Comparison of ENCODE assay signal across 23 mouse cellular contexts in genomic region chr9:41457003-41457402, GRCm38 (mm10).
A peak's percentile ranks its signal among the peaks of the same experiment; 100 is the strongest.
DNase-seq lines count a peak whose midpoint lies in the region; ATAC-seq and TF ChIP-seq lines count a peak whose summit lies in the region.
"Had no signal": no experiment of that assay in that cellular context is flagged by ENCODE, and none has a peak within 500 bp of the region (broad histone marks: within the 10 kb centered on the region; RNA-seq: fewer than 3 reads in every experiment).

No protein-coding gene starts in this region.

- H3K27me3 ChIP-seq in forebrain, embryonic 15.5 days = no peaks in the 10 kb centered on the region
- H3K27me3 ChIP-seq in forebrain, embryonic 10.5 days (ENCODE audit: poor library complexity, severe bottlenecking) = no peaks in the 10 kb centered on the region
- H3K27me3 ChIP-seq in hindbrain, embryonic 15.5 days = no peaks in the 10 kb centered on the region
- no peaks in the 10 kb centered on the region for H3K27me3 ChIP-seq in hindbrain, embryonic 12.5 days
- H3K27me3 ChIP-seq in midbrain, embryonic 13.5 days = no peaks in the 10 kb centered on the region
- H3K27me3 ChIP-seq in midbrain, embryonic 16.5 days (ENCODE audit: control insufficient read depth, insufficient read depth, low read depth, low read length) = no peaks in the 10 kb centered on the region
- no peaks in the 10 kb centered on the region for H3K27me3 ChIP-seq in midbrain, postnatal 0 days (ENCODE audit: insufficient read depth, low read length)
- H3K27me3 ChIP-seq: CH12.LX; embryonic facial prominence, embryonic 13.5 days; Patski had no signal

- no peak for TF ChIP-seq CTCF in midbrain, postnatal 0 days (IDR thresholded peaks at IDR 0.05)

- DNase-seq in forebrain, embryonic 10.5 days (ENCODE audit: extremely low spot score, low spot score) = no peak
- DNase-seq in midbrain, postnatal 0 days (ENCODE audit: low spot score) = peak; percentile 72
- DNase-seq in thymus, postnatal 4 days = no peak
- DNase-seq: adrenal gland, postnatal 14 days; cerebellum, adult 18-20 months; cerebellum, adult 9-11 months; cerebellum, postnatal 36 days; gastrocnemius, postnatal 10 days; heart, adult 18-20 months; heart, postnatal 10 days; heart, postnatal 4 days had no signal

- H3K4me3 ChIP-seq in forebrain, embryonic 15.5 days = no peak overlapping the region
- H3K4me3 ChIP-seq in forebrain, embryonic 10.5 days = no peak overlapping the region
- H3K4me3 ChIP-seq in hindbrain, embryonic 15.5 days = no peak overlapping the region
- no peak overlapping the region for H3K4me3 ChIP-seq in hindbrain, embryonic 12.5 days
- no peak overlapping the region for H3K4me3 ChIP-seq in midbrain, embryonic 13.5 days (replicated peaks)
- no peak overlapping the region for H3K4me3 ChIP-seq in midbrain, embryonic 16.5 days (ENCODE audit: low read depth, low read length)
- no peak overlapping the region for H3K4me3 ChIP-seq in midbrain, postnatal 0 days (ENCODE audit: low read depth, low read length)
- H3K4me3 ChIP-seq: embryonic facial prominence, embryonic 13.5 days; heart, embryonic 10.5 days had no signal

- no peaks in the 10 kb centered on the region for H3K9me3 ChIP-seq in forebrain, embryonic 15.5 days
- no peaks in the 10 kb centered on the region for H3K9me3 ChIP-seq in forebrain, embryonic 10.5 days
- H3K9me3 ChIP-seq in hindbrain, embryonic 15.5 days = no peaks in the 10 kb centered on the region
- no peaks in the 10 kb centered on the region for H3K9me3 ChIP-seq in hindbrain, embryonic 12.5 days (replicated peaks)
- no peaks in the 10 kb centered on the region for H3K9me3 ChIP-seq in midbrain, embryonic 13.5 days
- H3K9me3 ChIP-seq in midbrain, embryonic 16.5 days (replicated peaks; ENCODE audit: control insufficient read depth, low read length, poor library complexity, severe bottlenecking) = no peaks in the 10 kb centered on the region
- no peaks in the 10 kb centered on the region for H3K9me3 ChIP-seq in midbrain, postnatal 0 days (ENCODE audit: low read length)
- H3K9me3 ChIP-seq: embryonic facial prominence, embryonic 13.5 days; heart, embryonic 10.5 days had no signal

- no peaks in the 10 kb centered on the region for H3K36me3 ChIP-seq in forebrain, embryonic 15.5 days
- no peaks in the 10 kb centered on the region for H3K36me3 ChIP-seq in forebrain, embryonic 10.5 days (replicated peaks)
- H3K36me3 ChIP-seq in hindbrain, embryonic 15.5 days = no peaks in the 10 kb centered on the region
- no peaks in the 10 kb centered on the region for H3K36me3 ChIP-seq in hindbrain, embryonic 12.5 days
- peaks cover 10% of the 10 kb centered on the region; the same call in 1 of the 2 replicates for H3K36me3 ChIP-seq in midbrain, embryonic 13.5 days
- no peaks in the 10 kb centered on the region for H3K36me3 ChIP-seq in midbrain, embryonic 16.5 days (ENCODE audit: control insufficient read depth, insufficient read depth, low read length)
- no peaks in the 10 kb centered on the region for H3K36me3 ChIP-seq in midbrain, postnatal 0 days (ENCODE audit: insufficient read depth, low read length)
- H3K36me3 ChIP-seq: embryonic facial prominence, embryonic 13.5 days; heart, embryonic 10.5 days had no signal

- H3K4me2 ChIP-seq in forebrain, embryonic 15.5 days (replicated peaks) = no peak overlapping the region
- H3K4me2 ChIP-seq in hindbrain, embryonic 15.5 days = no peak overlapping the region
- no peak overlapping the region for H3K4me2 ChIP-seq in hindbrain, embryonic 12.5 days (replicated peaks)
- H3K4me2 ChIP-seq in midbrain, embryonic 13.5 days (replicated peaks) = no peak overlapping the region
- H3K4me2 ChIP-seq in midbrain, embryonic 16.5 days (ENCODE audit: low read length) = no peak overlapping the region
- no peak overlapping the region for H3K4me2 ChIP-seq in midbrain, postnatal 0 days (ENCODE audit: low read depth, low read length, poor library complexity, severe bottlenecking)
- H3K4me2 ChIP-seq: embryonic facial prominence, embryonic 13.5 days had no signal

- 19% methylated on average over 3 of the region's 3 CpGs for WGBS in forebrain, embryonic 15.5 days
- WGBS in forebrain, embryonic 10.5 days = 95% methylated on average over 3 of the region's 3 CpGs
- 45% methylated on average over 3 of the region's 3 CpGs for WGBS in hindbrain, embryonic 15.5 days
- WGBS in hindbrain, embryonic 12.5 days = 55% methylated on average over 3 of the region's 3 CpGs
- 54% methylated on average over 3 of the region's 3 CpGs for WGBS in midbrain, embryonic 13.5 days
- 38% methylated on average over 3 of the region's 3 CpGs for WGBS in midbrain, embryonic 16.5 days
- WGBS in midbrain, postnatal 0 days = 36% methylated on average over 3 of the region's 3 CpGs

- H3K4me1 ChIP-seq in forebrain, embryonic 15.5 days = peaks cover 14% of the 10 kb centered on the region
- peaks cover 11% of the 10 kb centered on the region for H3K4me1 ChIP-seq in forebrain, embryonic 10.5 days
- H3K4me1 ChIP-seq in hindbrain, embryonic 15.5 days (replicated peaks) = peaks cover 20% of the 10 kb centered on the region
- H3K4me1 ChIP-seq in hindbrain, embryonic 12.5 days = peaks cover 13% of the 10 kb centered on the region
- peaks cover 16% of the 10 kb centered on the region for H3K4me1 ChIP-seq in midbrain, embryonic 13.5 days (replicated peaks)
- H3K4me1 ChIP-seq in midbrain, embryonic 16.5 days (ENCODE audit: control insufficient read depth, insufficient read depth, low read length) = no peaks in the 10 kb centered on the region; the same call in 1 of the 2 replicates
- no peaks in the 10 kb centered on the region for H3K4me1 ChIP-seq in midbrain, postnatal 0 days (ENCODE audit: insufficient read depth, low read length)

- no peak; the same call in 1 of the 2 replicates for ATAC-seq in forebrain, embryonic 15.5 days (replicated peaks)
- no peak for ATAC-seq in hindbrain, embryonic 15.5 days (ENCODE audit: low FRiP score, low read depth)
- no peak for ATAC-seq in hindbrain, embryonic 12.5 days (ENCODE audit: low FRiP score)
- no peak for ATAC-seq in midbrain, embryonic 13.5 days
- ATAC-seq in midbrain, embryonic 16.5 days = no peak
- no peak for ATAC-seq in midbrain, postnatal 0 days (ENCODE audit: low FRiP score)
- ATAC-seq: activated CD4-positive, CD25-positive, alpha-beta regulatory T cell, adult 4 months; inflammation-experienced regulatory T-cells, adult 6 months; intestine, postnatal 0 days; Patski had no signal

- no peak overlapping the region for H3K9ac ChIP-seq in forebrain, embryonic 15.5 days (replicated peaks)
- no peak overlapping the region for H3K9ac ChIP-seq in hindbrain, embryonic 15.5 days
- no peak overlapping the region for H3K9ac ChIP-seq in hindbrain, embryonic 12.5 days
- no peak overlapping the region for H3K9ac ChIP-seq in midbrain, embryonic 13.5 days (replicated peaks)
- no peak overlapping the region for H3K9ac ChIP-seq in midbrain, embryonic 16.5 days (ENCODE audit: low read depth, low read length)
- no peak overlapping the region for H3K9ac ChIP-seq in midbrain, postnatal 0 days (replicated peaks; ENCODE audit: low read length, poor library complexity, severe bottlenecking)
- H3K9ac ChIP-seq: embryonic facial prominence, embryonic 13.5 days had no signal

- H3K27ac ChIP-seq in forebrain, embryonic 15.5 days (replicated peaks) = peak overlapping the region; percentile 5
- no peak overlapping the region for H3K27ac ChIP-seq in forebrain, embryonic 10.5 days
- 0 out of 2 replicates have a peak overlapping the region, but pooled peaks have one; percentile 35 for H3K27ac ChIP-seq in hindbrain, embryonic 15.5 days (replicated peaks)
- no peak overlapping the region for H3K27ac ChIP-seq in hindbrain, embryonic 12.5 days
- H3K27ac ChIP-seq in midbrain, embryonic 13.5 days = peak overlapping the region; percentile 59
- no peak overlapping the region for H3K27ac ChIP-seq in midbrain, embryonic 16.5 days (ENCODE audit: low read length)
- H3K27ac ChIP-seq in midbrain, postnatal 0 days (ENCODE audit: low read depth, low read length) = no peak overlapping the region
- H3K27ac ChIP-seq: embryonic facial prominence, embryonic 13.5 days; heart, embryonic 10.5 days had no signal

Comparison
In these comparisons a context has a peak if more than half of its experiments do, and no peak if none do; other contexts are left out.
1. H3K27ac ChIP-seq: peak in forebrain, embryonic 15.5 days (single experiment), hindbrain, embryonic 15.5 days (single experiment) and midbrain, embryonic 13.5 days (single experiment); none in forebrain, embryonic 10.5 days (single experiment), hindbrain, embryonic 12.5 days (single experiment), midbrain, embryonic 16.5 days (single experiment) and midbrain, postnatal 0 days (single experiment).